Mouse (Mus musculus) midbrain, postnatal 0 days (tissue): ENCODE data around the gene Rbm39. TPM values are rescaled to one million over a fixed set of nuclear protein-coding genes. Genes with fewer than 3 reads are reported as not detected.

Experiments
- ATAC-seq: fragments of 200-750 bp; cut with Nextera tagmentation; 2 replicates; pipeline ENCODE4 v1.8.0; 2017; ENCODE audit warnings: moderate number of reproducible peaks, mild to moderate bottlenecking, moderate TSS enrichment, moderate library complexity; ENCODE audit not compliant: low FRiP score
- DNase-seq: peaks from one replicate; pipeline ENCODE4 v3.0.0-alpha.2; 2015; ENCODE audit warnings: low spot score
- H3K27ac ChIP-seq: fragments of 300-500 bp; sonication (generic); 2 replicates; pipeline ENCODE4 v1.5.1; 2014; ENCODE audit warnings: low read depth, mild to moderate bottlenecking, low read length, mixed read lengths
- H3K27me3 ChIP-seq: fragments of 300-500 bp; sonication (generic); 2 replicates; pipeline ENCODE4 v1.6.1; 2014; ENCODE audit warnings: low read length, control low read depth, mixed read lengths; ENCODE audit not compliant: insufficient read depth
- H3K36me3 ChIP-seq: fragments of 300-500 bp; sonication (generic); 2 replicates; pipeline ENCODE4 v1.6.1; 2014; ENCODE audit warnings: low read length, control low read depth, mixed read lengths; ENCODE audit not compliant: insufficient read depth
- H3K4me1 ChIP-seq: fragments of 300-500 bp; sonication (generic); 2 replicates; pipeline ENCODE4 v1.6.1; 2014; ENCODE audit warnings: mild to moderate bottlenecking, control low read depth, antibody characterized with exemption, low read length, mixed read lengths; ENCODE audit not compliant: insufficient read depth
- H3K4me2 ChIP-seq: fragments of 300-500 bp; sonication (generic); 2 replicates; pipeline ENCODE4 v1.6.1; 2014; ENCODE audit warnings: low read depth, mild to moderate bottlenecking, low read length, mixed read lengths; ENCODE audit not compliant: poor library complexity, severe bottlenecking
- H3K4me3 ChIP-seq: fragments of 300-500 bp; sonication (generic); 2 replicates; pipeline ENCODE4 v1.5.1; 2014; ENCODE audit warnings: low read depth, mild to moderate bottlenecking, low read length, moderate library complexity
- H3K9ac ChIP-seq: fragments of 300-500 bp; sonication (generic); replicated peaks from 2 replicates; pipeline ENCODE4 v1.6.1; 2014; ENCODE audit warnings: mild to moderate bottlenecking, low read length, moderate library complexity, mixed read lengths; ENCODE audit not compliant: poor library complexity, severe bottlenecking
- H3K9me3 ChIP-seq: fragments of 300-500 bp; sonication (generic); 2 replicates; pipeline ENCODE4 v1.6.1; 2016; ENCODE audit warnings: low read length, control low read depth
- CTCF ChIP-seq: IDR thresholded peaks from 2 replicates; pipeline ENCODE4 v1.5.1; 2016; ENCODE audit warnings: antibody characterized with exemption, mild to moderate bottlenecking
- WGBS: fragments of 180-500 bp; shearing (Covaris S2); extraction: QIAGEN DNeasy Blood & Tissue Kit; methylation state at CpG from one replicate; pipeline ENCODE4 v1.1.7; 2014; 5-methylcytosine and 5-hydroxymethylcytosine counted together
- polyA plus RNA-seq: library from polyadenylated mRNA; unstranded; fragments of >200 nt; fragmentation: Nextera tagmentation; extraction: Ambion mirVana; gene quantifications from 2 replicates; pipeline ENCODE4 v1.2.1, GENCODE M21; 2015
- total RNA-seq: library from RNA; depleted of rRNA; stranded (reverse); fragments of >200 nt; gene quantifications from 2 replicates; pipeline ENCODE4 v1.2.3, GENCODE M21; 2014

The Rbm39 gene
- total and polyA plus RNA-seq, 2 experiments from 2014 or later = 234 to 466 TPM

DNA sequence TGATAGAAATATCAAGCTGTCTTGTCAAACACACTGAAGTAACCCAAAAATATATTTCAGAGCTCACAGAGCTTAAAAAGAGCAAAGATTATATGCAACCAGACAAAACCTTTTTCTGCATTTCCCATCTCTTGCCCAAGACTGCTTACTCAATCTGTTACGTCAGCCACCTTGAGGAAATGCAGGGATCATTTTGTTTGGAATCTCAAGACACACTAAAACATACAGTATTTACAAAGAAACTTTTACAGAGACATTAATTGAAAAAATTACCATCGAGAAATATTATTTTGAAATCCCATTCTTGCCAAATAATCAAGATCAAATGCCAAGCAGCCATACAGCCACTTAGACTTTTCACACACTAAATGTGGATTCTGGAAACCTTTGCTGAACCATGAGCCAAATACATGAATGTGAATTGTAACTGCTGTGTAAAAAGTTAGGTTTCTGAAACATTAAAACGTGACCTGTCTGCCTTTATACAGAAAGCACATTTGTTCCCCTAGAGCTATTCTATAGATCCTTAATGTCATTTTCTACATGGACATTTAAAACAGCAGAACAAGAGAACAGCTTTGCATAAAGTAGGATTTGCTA lies 32.6 kb downstream of the Rbm39 start:
- no peak overlapping the region for H3K27ac ChIP-seq
- no peak for TF ChIP-seq CTCF
- no peaks in the 10 kb centered on the region for H3K4me1 ChIP-seq
- DNase-seq (no peak), ATAC-seq (no peak)
- no peaks in the 10 kb centered on the region for H3K9me3 ChIP-seq
- H3K27me3 ChIP-seq = no peaks in the 10 kb centered on the region
- 84% methylated on average over 3 of the region's 3 CpGs for WGBS
- H3K36me3 ChIP-seq = peaks cover 9% of the 10 kb centered on the region; the same call in 1 of the 2 replicates
- H3K9ac ChIP-seq = no peak overlapping the region
- no peak overlapping the region for H3K4me2 ChIP-seq
- H3K4me3 ChIP-seq = no peak overlapping the region

DNA sequence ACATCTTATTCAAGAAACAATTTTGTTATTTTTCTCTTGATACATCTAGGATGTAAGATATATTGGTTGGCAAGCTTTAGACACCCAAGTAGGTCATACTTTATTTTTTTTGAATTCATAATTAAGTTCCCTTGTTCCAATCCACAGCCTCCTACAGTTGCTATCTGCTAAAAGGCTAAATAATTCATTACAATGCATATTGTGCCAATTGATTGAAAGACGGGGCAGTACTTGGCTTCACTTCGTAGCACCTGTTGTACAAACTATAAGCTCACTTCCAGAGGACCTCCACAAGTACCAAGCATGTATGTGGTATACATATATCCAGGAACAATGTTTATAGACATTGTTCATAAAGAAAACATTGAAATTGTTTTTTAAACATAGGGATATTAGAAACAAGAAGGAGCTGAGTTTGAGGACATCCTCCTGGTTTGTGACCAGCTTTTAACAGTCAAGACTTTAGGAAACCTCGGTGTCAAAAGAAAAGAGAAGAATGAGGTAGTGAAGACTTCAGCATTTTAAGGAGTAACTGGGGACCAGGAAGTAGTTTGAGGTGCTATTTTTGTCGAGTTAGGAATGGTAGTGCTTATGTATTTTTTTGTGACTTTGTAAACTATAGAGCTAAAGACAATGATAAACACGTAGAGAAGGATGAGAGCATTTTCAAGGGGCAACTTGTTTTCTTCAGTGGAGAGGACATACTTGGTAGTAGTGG lies 33.6 kb downstream of the Rbm39 start:
- ATAC-seq (no peak), DNase-seq (peak; percentile 5)
- WGBS = 68% methylated on average over 5 of the region's 5 CpGs
- Histone ChIP-seq H3K4me2 (no peak overlapping the region), H3K27me3 (no peaks in the 10 kb centered on the region), H3K9me3 (no peaks in the 10 kb centered on the region), H3K9ac (no peak overlapping the region), H3K4me1 (no peaks in the 10 kb centered on the region), H3K27ac (no peak overlapping the region), H3K4me3 (no peak overlapping the region), H3K36me3 (peaks cover 7% of the 10 kb centered on the region; the same call in 1 of the 2 replicates)
- TF ChIP-seq CTCF = no peak

DNA sequence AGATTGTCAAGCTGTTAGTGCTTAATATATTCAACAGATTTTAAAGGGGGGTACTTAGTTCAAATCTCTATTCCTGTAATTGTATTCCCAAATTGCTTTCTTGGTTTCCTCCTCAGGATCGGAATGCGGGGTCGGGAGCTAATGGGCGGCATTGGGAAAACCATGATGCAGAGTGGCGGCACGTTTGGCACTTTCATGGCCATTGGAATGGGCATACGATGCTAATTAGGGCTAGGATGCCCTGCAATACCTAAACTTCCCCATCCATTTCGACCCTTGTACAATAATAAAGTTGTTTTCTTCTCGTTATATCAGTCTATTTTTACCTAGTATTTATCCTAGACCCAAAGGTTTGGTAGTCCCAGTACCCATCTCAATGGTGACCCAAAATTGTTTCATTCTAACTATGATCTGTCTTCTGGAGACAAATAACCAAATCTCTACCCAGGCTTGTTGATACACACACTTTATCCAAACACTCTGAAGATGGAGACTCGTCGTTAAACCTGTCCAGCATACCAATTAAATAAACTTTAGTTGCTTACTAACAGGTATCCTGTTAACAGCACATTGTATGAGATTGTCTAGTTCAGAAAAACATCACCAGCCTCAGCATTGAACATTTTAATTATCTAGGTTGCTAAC lies 34.4 kb downstream of the Rbm39 start:
- WGBS = 66% methylated on average over 11 of the region's 11 CpGs
- ATAC-seq = no peak

DNA sequence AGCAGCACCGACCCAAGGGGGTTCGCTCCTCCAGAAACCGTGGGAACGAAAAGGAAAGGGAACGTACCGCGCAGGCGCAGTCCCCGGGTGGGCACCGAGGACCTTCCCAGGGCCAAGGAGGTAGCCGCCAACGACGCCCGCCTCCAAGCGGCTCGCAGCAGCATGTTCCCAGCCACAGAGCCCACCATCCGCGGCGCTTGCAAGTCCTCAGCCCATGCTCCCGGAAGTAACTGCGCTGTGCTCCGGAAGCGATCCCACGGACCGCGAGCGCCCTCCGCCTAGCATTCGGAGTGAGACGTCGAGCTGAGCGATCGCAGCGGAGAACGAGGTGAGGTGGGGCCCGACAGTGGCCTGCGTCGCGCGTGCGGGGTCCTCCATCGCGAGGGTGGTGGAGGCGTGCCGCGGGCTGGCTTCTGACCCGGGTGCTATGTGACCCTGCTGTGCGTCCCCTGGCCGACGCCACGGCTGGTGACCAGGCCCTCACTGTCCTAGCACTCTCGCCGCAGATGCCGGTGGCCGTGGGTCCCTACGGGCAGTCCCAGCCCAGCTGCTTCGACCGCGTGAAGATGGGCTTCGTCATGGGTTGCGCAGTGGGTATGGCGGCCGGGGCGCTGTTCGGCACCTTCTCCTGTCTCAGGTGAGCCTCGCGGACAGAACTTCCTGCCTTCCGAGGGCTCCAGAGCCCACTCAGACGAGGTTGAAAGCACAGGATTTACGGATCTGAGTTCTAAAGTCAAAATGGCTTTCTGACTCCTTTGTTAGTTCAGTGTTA lies 35.9 kb downstream of the Rbm39 start, which contains the start of the genes Romo1 and Nfs1:
TSS of gene Romo1 (plus strand) at position 87 of the 772 bp plus-strand sequence.
TSS of gene Nfs1 (minus strand) at position 234 of the 772 bp plus-strand sequence.
- no peaks in the 10 kb centered on the region for H3K9me3 ChIP-seq
- H3K9ac ChIP-seq = peak within 1 kb of the TSS; percentile 84
- no peaks in the 10 kb centered on the region; the same call in 1 of the 2 replicates for H3K36me3 ChIP-seq
- H3K27ac ChIP-seq = peak within 1 kb of the TSS; percentile 88
- WGBS = 2% methylated on average over 67 of the region's 70 CpGs
- no peaks in the 10 kb centered on the region for H3K4me1 ChIP-seq
- ATAC-seq (peak; percentile 98), DNase-seq (peak; percentile 97)
- TF ChIP-seq CTCF = peak; percentile 76
- no peaks in the 10 kb centered on the region for H3K27me3 ChIP-seq
- H3K4me3 ChIP-seq = peak within 1 kb of the TSS; percentile 76
- H3K4me2 ChIP-seq = peak within 1 kb of the TSS; percentile 61

More for the DNA sequence above, 34.4 kb downstream of the Rbm39 start:
- TF ChIP-seq CTCF = no peak
- Histone ChIP-seq H3K4me1 (no peaks in the 10 kb centered on the region), H3K27ac (no peak overlapping the region), H3K9ac (no peak overlapping the region), H3K9me3 (no peaks in the 10 kb centered on the region), H3K4me2 (no peak overlapping the region), H3K27me3 (no peaks in the 10 kb centered on the region), H3K4me3 (no peak overlapping the region), H3K36me3 (peaks cover 7% of the 10 kb centered on the region)
- DNase-seq = no peak

DNA sequence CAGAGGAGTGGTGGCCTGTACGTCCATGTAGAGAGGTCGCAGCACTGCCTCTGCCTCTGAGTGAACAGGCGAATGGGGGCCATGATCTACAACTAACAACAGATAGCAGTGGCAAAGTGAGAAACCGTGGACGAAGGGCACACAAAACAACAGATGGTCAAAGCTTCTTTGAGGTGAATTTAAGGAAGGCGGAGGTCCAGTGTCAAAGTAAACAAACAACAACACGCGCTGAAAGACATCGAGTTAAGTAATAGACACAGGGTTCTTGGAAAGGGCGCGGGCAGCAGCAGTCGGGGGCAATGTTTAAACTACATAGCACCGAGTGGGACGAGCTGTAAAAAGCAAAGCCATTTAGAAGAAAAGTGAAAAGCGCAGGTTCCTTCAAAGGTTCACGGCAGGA lies 36.7 kb downstream of the Rbm39 start:
- 3% methylated on average over 16 of the region's 16 CpGs for WGBS
- no peaks in the 10 kb centered on the region for H3K9me3 ChIP-seq

More for the DNA sequence above, 36.7 kb downstream of the Rbm39 start:
- TF ChIP-seq CTCF = no peak
- no peaks in the 10 kb centered on the region; the same call in 1 of the 2 replicates for H3K36me3 ChIP-seq
- DNase-seq (no peak), ATAC-seq (no peak)
- no peaks in the 10 kb centered on the region for H3K27me3 ChIP-seq
- no peaks in the 10 kb centered on the region for H3K4me1 ChIP-seq
- peak overlapping the region; percentile 61 for H3K4me2 ChIP-seq
- H3K9ac ChIP-seq = peak overlapping the region; percentile 84
- H3K27ac ChIP-seq = peak overlapping the region; percentile 88
- H3K4me3 ChIP-seq = peak overlapping the region; percentile 76
